Mouse (Mus musculus) heart, postnatal 4 days (tissue): ENCODE measurements at regions not wholly inside any gene's neighbourhood (a gene's known extent, or its start where the extent isn't known, plus 50 kb on each side); places are given as distances from the start of the nearest gene placed in this dataset.

ENCODE experiments used
- DNase-seq: peaks from one replicate; pipeline ENCODE4 v3.0.0; 2021

DNA sequence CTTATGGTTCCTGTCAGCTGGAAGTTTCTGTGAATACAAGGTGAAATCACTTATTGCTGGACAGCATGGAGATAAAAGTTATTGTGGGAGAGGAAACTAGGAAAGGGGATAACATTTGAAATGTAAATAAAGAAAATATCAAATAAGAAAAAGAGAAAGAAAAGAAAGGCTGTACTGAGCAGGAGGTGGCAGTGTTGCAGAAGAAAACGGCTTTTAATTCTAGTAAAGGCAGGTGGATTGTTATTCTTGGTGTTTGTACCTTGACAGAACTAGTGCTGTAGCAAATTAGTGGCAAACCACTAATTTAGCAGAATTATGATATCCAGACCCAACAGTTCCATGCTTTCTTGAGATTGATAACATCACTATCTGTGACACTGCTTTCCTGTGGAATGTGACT lies 52.6 kb downstream of the Gm10358 start:
- no peak for DNase-seq

DNA sequence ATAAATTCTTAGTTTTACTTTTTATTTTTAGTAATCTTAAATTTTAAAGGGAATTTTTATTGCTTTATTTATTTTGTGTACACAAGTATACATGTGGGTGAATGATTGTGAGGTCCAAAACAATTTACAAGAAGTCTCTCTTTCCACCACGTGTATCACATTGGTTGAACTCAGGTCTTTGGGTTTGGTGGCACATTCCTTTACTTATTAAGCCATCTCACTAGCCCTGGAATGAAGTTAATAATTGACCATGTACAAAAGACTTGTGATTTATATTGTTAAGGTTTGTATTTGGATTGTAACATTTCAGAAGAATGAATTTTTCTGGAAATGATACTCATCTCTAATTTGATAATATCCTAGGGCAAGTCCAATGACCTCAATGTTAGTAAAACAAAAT lies 56.2 kb downstream of the Gm10358 start:
- DNase-seq = no peak

DNA sequence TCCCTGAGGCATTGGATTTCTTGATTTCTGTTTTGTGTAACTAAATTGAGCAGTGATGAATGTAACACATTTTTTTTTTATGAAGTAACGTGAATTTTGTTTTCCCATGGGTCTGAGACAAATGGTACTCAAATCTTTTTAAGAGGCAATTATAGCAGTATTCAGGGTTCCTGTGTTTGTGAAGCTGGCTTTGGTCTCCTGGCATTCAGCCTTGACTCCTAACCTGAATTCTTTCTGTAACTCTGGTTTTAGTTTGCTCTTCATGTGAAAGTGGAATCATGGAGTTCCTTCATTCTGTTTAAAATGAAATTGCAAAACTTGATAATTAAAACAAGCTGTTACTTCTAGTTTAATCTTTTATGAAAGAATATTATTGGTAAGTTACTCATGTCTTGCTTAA lies 58.3 kb downstream of the Gm10358 start:
- DNase-seq = no peak

DNA sequence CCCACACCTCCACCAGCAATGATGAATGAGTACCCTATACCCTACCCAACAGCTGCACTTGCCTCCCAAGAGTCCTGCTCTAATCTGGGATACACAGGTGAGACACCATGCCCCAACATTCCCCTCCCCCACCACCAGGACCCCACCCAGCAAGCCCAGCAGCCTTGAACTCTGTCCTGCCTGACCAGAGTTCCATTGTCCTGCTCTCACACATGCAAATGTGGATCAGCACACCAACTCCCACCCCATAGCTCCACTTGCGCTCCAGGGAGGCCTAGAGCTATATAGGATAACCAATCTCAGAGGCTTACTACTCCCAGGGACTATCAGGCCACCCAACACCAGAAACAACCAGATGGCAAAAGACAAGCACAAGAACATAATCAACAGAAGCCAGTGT lies 85.8 kb downstream of the Gm10358 start:
- DNase-seq = no peak

DNA sequence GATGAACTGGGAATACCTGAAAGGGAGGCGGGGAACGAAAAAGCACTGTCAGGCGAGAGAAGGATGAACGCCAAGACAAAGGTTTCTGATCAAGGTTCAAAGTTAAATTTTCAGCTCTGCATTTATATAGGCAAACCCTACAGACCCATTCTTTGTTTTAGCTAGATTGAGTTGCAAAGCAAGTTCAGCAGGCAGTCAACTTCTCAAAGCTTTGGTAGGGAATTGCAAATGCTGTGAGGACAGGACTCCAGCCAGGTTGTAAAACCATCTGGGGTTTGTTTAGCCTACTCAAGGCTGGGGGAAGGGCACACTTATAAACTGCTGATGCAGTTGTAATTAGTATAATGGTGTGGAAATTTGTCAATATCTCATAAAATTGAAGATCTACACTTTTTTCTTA lies 87.9 kb downstream of the Gm10358 start:
- DNase-seq = no peak

DNA sequence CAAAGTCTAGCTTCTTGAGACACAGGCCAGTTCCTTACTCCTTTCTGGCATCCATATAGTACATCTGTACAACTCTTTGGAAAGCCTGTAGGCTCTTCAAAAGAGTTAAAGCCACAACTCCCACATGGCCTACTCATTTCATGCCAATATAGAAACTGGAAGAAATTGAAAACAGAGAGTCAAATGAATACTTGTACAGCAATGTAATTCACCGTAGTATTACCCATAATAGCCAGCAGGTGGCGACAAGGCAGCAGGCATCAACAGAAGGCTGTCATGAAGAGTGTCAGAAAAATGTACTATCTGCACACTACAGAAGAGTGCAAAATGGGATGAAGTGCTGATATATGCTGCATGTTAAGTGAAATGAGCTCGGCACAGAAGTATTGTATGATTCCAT lies 90.5 kb downstream of the Gm10358 start:
- DNase-seq = peak; percentile 42

DNA sequence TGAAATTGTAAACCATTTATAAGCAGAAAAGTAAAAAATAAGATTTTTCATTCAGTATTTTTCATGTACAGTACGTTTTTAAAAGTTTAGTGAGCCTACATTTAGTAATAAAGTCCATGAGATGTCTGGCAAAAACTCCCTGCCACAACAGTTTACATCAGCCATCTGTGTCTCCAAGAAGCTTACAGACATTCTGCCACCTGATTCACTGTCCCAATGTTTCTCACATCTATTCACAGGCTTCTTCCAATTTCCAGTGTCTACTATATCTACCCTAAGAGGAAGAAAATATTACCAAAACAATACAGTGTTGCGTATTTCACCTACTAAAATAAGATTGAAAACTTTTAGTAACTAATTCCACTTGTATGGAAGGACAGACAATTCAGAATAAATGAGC lies 95.7 kb downstream of the Rasd2 start:
- no peak for DNase-seq

DNA sequence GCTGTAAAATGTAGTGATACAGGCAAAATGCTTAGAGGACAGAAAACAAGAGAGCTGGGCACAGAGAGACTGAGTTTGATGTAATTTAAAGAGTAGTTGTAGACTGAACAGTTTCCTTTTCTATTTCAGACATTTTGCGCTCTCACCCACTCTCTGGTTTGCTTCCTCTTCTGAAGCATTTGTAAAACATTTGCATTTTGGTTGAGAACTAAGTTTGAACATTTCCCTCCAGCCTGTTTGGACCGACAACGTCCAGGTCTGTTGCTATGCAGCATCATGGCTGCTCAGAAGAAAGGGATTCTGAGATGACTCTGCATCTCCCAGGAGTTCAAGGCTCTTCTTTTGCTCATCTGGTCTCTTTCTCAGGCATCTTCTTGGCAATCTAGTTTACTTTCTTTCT lies 78.2 kb downstream of the Rasd2 start:
- no peak for DNase-seq

DNA sequence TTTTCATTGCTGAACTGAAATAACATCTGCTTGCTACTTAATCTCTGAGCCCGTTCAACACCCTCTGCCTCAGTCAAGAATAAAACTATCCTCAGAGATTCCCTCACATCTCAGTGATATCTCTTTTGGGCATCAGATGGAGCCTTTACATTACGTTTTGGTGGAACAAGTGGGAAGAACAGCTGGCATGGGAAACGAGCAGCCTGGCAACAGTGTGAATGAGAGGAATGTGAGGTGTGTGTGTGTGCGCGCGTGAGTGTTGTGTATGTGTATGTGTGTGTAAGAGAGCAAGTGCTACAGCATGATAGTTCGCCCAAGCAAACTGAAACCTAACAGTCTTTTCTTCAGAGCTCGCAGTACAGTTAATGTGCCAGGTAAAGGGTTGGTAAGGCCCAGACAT lies 76.2 kb downstream of the Rasd2 start:
- DNase-seq = no peak
